In the genomic region with DNA sequence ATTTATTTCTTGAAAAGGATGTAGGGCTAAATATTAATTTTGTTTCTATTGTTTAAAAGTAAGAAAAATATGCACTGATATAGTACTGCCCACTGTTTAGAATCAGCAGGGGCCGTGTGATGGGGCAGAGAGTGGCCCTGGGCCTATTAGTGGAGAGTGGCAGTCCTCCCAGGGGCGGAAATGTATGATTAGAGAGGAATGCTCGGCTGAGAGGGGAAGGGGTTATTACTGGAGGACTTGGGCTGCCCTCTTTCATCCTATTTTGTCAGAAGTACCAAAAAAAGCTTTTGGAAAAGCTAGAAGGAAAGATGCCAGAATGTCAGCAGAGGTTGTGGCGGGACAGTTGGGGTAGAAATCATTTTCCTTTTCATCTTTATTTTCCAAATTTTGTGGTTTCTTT, we compare ENCODE assay signal across 18 mouse cellular contexts. TPM values are rescaled to one million over a fixed set of nuclear protein-coding genes. Genes with fewer than 3 reads are reported as not detected.
DNase-seq lines count a peak whose midpoint lies in the region; ATAC-seq and TF ChIP-seq lines count a peak whose summit lies in the region.
"Had no signal": no experiment of that assay in that cellular context is flagged by ENCODE, and none has a peak within 500 bp of the region (broad histone marks: within the 10 kb centered on the region; RNA-seq: fewer than 3 reads in every experiment).

No protein-coding gene starts in this region.

- no peaks in the 10 kb centered on the region for H3K27me3 ChIP-seq in forebrain, embryonic 13.5 days
- H3K27me3 ChIP-seq in forebrain, embryonic 12.5 days, result no peaks in the 10 kb centered on the region
- H3K27me3 ChIP-seq in hindbrain, embryonic 12.5 days, result no peaks in the 10 kb centered on the region
- H3K27me3 ChIP-seq in hindbrain, postnatal 0 days (ENCODE audit: insufficient read depth, low read length), result no peaks in the 10 kb centered on the region
- H3K27me3 ChIP-seq: hindbrain, embryonic 15.5 days; midbrain, embryonic 13.5 days; neural tube, embryonic 13.5 days had no signal

- intact Hi-C loops in left cerebral cortex, adult 2 months (cut with DNase I), result no loop called here

- no peaks in the 10 kb centered on the region for H3K36me3 ChIP-seq in forebrain, embryonic 13.5 days (ENCODE audit: poor library complexity, severe bottlenecking)
- no peaks in the 10 kb centered on the region for H3K36me3 ChIP-seq in forebrain, embryonic 12.5 days (replicated peaks)
- no peaks in the 10 kb centered on the region for H3K36me3 ChIP-seq in hindbrain, embryonic 12.5 days
- no peaks in the 10 kb centered on the region for H3K36me3 ChIP-seq in hindbrain, postnatal 0 days (ENCODE audit: insufficient read depth, low read length)
- H3K36me3 ChIP-seq: hindbrain, embryonic 15.5 days; midbrain, embryonic 13.5 days; neural tube, embryonic 13.5 days had no signal

- H3K27ac ChIP-seq in forebrain, embryonic 13.5 days, result no peak overlapping the region; the same call in 1 of the 2 replicates
- no peak overlapping the region for H3K27ac ChIP-seq in forebrain, embryonic 12.5 days
- peak overlapping the region; percentile 30; the same call in 1 of the 2 replicates for H3K27ac ChIP-seq in hindbrain, embryonic 12.5 days
- H3K27ac ChIP-seq in hindbrain, postnatal 0 days, result no peak overlapping the region
- no peak overlapping the region; the same call in 1 of the 2 replicates for H3K27ac ChIP-seq in left cerebral cortex, adult 2 months
- H3K27ac ChIP-seq: hindbrain, embryonic 15.5 days; midbrain, embryonic 13.5 days; neural tube, embryonic 13.5 days had no signal

- no peak overlapping the region for H3K4me3 ChIP-seq in forebrain, embryonic 13.5 days
- H3K4me3 ChIP-seq in forebrain, embryonic 12.5 days (replicated peaks), result no peak overlapping the region
- no peak overlapping the region for H3K4me3 ChIP-seq in hindbrain, embryonic 12.5 days
- no peak overlapping the region for H3K4me3 ChIP-seq in hindbrain, postnatal 0 days (ENCODE audit: low read length)
- H3K4me3 ChIP-seq in left cerebral cortex, adult 2 months, result no peak overlapping the region
- H3K4me3 ChIP-seq: hindbrain, embryonic 15.5 days; midbrain, embryonic 13.5 days; neural tube, embryonic 13.5 days had no signal

- H3K9ac ChIP-seq in forebrain, embryonic 13.5 days, result 0 out of 2 replicates have a peak overlapping the region, but pooled peaks have one; percentile 34
- no peak overlapping the region for H3K9ac ChIP-seq in forebrain, embryonic 12.5 days
- H3K9ac ChIP-seq in hindbrain, embryonic 12.5 days, result no peak overlapping the region
- no peak overlapping the region for H3K9ac ChIP-seq in hindbrain, postnatal 0 days (replicated peaks; ENCODE audit: low read length)
- H3K9ac ChIP-seq: hindbrain, embryonic 15.5 days; midbrain, embryonic 13.5 days; neural tube, embryonic 13.5 days had no signal

- no peak overlapping the region for H3K4me2 ChIP-seq in forebrain, embryonic 13.5 days
- no peak overlapping the region for H3K4me2 ChIP-seq in forebrain, embryonic 12.5 days
- H3K4me2 ChIP-seq in hindbrain, embryonic 12.5 days (replicated peaks), result no peak overlapping the region
- H3K4me2 ChIP-seq in hindbrain, postnatal 0 days (ENCODE audit: low read depth, low read length), result no peak overlapping the region
- H3K4me2 ChIP-seq: hindbrain, embryonic 15.5 days; midbrain, embryonic 13.5 days; neural tube, embryonic 13.5 days had no signal

- DNase-seq in hindbrain, postnatal 0 days (ENCODE audit: low spot score), result no peak
- DNase-seq in lung, postnatal 10 days, result peak; percentile 26
- no peak for DNase-seq in lung, postnatal 25 days (ENCODE audit: low spot score)
- DNase-seq in retina, postnatal 1 day, result peak; percentile 82
- DNase-seq in left cerebral cortex, adult 2 months (ENCODE audit: extremely low spot score in 1 of 2, low spot score in 2 of 2), result no peak
- DNase-seq: cerebellum, adult 9-10 months; lung, adult 18-20 months; thymus, postnatal 14 days had no signal

- no peak for ATAC-seq in forebrain, embryonic 13.5 days
- ATAC-seq in forebrain, embryonic 12.5 days (ENCODE audit: low FRiP score), result no peak
- no peak for ATAC-seq in hindbrain, embryonic 12.5 days (ENCODE audit: low FRiP score)
- no peak for ATAC-seq in hindbrain, postnatal 0 days
- ATAC-seq: midbrain, embryonic 13.5 days had no signal

- H3K4me1 ChIP-seq in forebrain, embryonic 13.5 days, result peaks cover 27% of the 10 kb centered on the region
- H3K4me1 ChIP-seq in forebrain, embryonic 12.5 days, result peaks cover 28% of the 10 kb centered on the region
- H3K4me1 ChIP-seq in hindbrain, embryonic 12.5 days, result peaks cover 16% of the 10 kb centered on the region; the same call in 1 of the 2 replicates
- no peaks in the 10 kb centered on the region for H3K4me1 ChIP-seq in hindbrain, postnatal 0 days (ENCODE audit: insufficient read depth, low read length)

- WGBS in forebrain, embryonic 13.5 days, result 25% methylated on average over 4 of the region's 4 CpGs
- 19% methylated on average over 4 of the region's 4 CpGs for WGBS in forebrain, embryonic 12.5 days
- 44% methylated on average over 4 of the region's 4 CpGs for WGBS in hindbrain, embryonic 12.5 days
- WGBS in hindbrain, postnatal 0 days, result 45% methylated on average over 4 of the region's 4 CpGs

- H3K9me3 ChIP-seq in forebrain, embryonic 13.5 days (replicated peaks), result no peaks in the 10 kb centered on the region
- no peaks in the 10 kb centered on the region for H3K9me3 ChIP-seq in forebrain, embryonic 12.5 days
- H3K9me3 ChIP-seq in hindbrain, embryonic 12.5 days (replicated peaks), result no peaks in the 10 kb centered on the region
- H3K9me3 ChIP-seq in hindbrain, postnatal 0 days (ENCODE audit: low read length), result no peaks in the 10 kb centered on the region
- H3K9me3 ChIP-seq: hindbrain, embryonic 15.5 days; midbrain, embryonic 13.5 days; neural tube, embryonic 13.5 days had no signal

- no peak for TF ChIP-seq CTCF in hindbrain, postnatal 0 days (IDR thresholded peaks at IDR 0.05; ENCODE audit: low read depth)
- no peak for TF ChIP-seq CTCF in left cerebral cortex, adult 2 months (IDR thresholded peaks at IDR 0.05)

RNA-seq across cellular contexts. Expression of gene Reck, which starts 8.9 kb away (rescaled TPM):
- polyA plus RNA-seq in forebrain, embryonic 13.5 days (2015; fragmentation: Nextera tagmentation; extraction: Ambion mirVana), result 4.4 and 4.8 TPM in 2 replicates
- polyA plus RNA-seq in forebrain, embryonic 12.5 days (2016; fragmentation: Nextera tagmentation; extraction: Ambion mirVana), result 8.9 and 11.3 TPM in 2 replicates
- 20.1 and 21.9 TPM in 2 replicates for polyA plus RNA-seq in hindbrain, embryonic 12.5 days (2016; fragmentation: Nextera tagmentation; extraction: Ambion mirVana)
- total RNA-seq in hindbrain, postnatal 0 days (2014; rRNA removed), result 4.0 and 6.1 TPM in 2 replicates
- 3.4 and 4.0 TPM in 2 replicates for polyA plus RNA-seq in hindbrain, postnatal 0 days (2015; fragmentation: Nextera tagmentation; extraction: Ambion mirVana)
- total RNA-seq in left cerebral cortex, adult 2 months (2021), result 1 to 10 TPM; 7.6 to 8.6 TPM

RNA-seq across cellular contexts. Expression of gene Olfr155, which starts 32.8 kb away (rescaled TPM):
- polyA plus RNA-seq in forebrain, embryonic 13.5 days (2015; fragmentation: Nextera tagmentation; extraction: Ambion mirVana), result not detected in 2 replicates
- not detected in 2 replicates for polyA plus RNA-seq in forebrain, embryonic 12.5 days (2016; fragmentation: Nextera tagmentation; extraction: Ambion mirVana)
- not detected in 2 replicates for polyA plus RNA-seq in hindbrain, embryonic 12.5 days (2016; fragmentation: Nextera tagmentation; extraction: Ambion mirVana)
- total RNA-seq in hindbrain, postnatal 0 days (2014; rRNA removed), result not detected in 2 replicates
- not detected in 2 replicates for polyA plus RNA-seq in hindbrain, postnatal 0 days (2015; fragmentation: Nextera tagmentation; extraction: Ambion mirVana)
- not detected for total RNA-seq in left cerebral cortex, adult 2 months (2021)
- total RNA-seq: ES-E14; gastrocnemius, adult 18-20 months; layer of hippocampus, adult 18-20 months; left cerebral cortex, postnatal 36 days had no signal
- polyA plus RNA-seq: hindbrain, embryonic 15.5 days; midbrain, embryonic 13.5 days; neural tube, embryonic 13.5 days had no signal

RNA-seq across cellular contexts. Expression of gene Olfr157, which starts 44.2 kb away (rescaled TPM):
- polyA plus RNA-seq in forebrain, embryonic 13.5 days (2015; fragmentation: Nextera tagmentation; extraction: Ambion mirVana), result not detected in 2 replicates
- not detected in 2 replicates for polyA plus RNA-seq in forebrain, embryonic 12.5 days (2016; fragmentation: Nextera tagmentation; extraction: Ambion mirVana)
- polyA plus RNA-seq in hindbrain, embryonic 12.5 days (2016; fragmentation: Nextera tagmentation; extraction: Ambion mirVana), result not detected in 2 replicates
- not detected in 2 replicates for total RNA-seq in hindbrain, postnatal 0 days (2014; rRNA removed)
- not detected in 2 replicates for polyA plus RNA-seq in hindbrain, postnatal 0 days (2015; fragmentation: Nextera tagmentation; extraction: Ambion mirVana)
- total RNA-seq in left cerebral cortex, adult 2 months (2021), result not detected
- total RNA-seq: gastrocnemius, adult 18-20 months; layer of hippocampus, adult 18-20 months; left cerebral cortex, postnatal 36 days had no signal
- polyA plus RNA-seq: hindbrain, embryonic 15.5 days; midbrain, embryonic 13.5 days; neural tube, embryonic 13.5 days had no signal

Comparison
In these comparisons a context has a peak if more than half of its experiments do, and no peak if none do; other contexts are left out.
1. DNase-seq: peak in lung, postnatal 10 days (single experiment) and retina, postnatal 1 day (single experiment); none in hindbrain, postnatal 0 days (single experiment), lung, postnatal 25 days (single experiment) and left cerebral cortex, adult 2 months (0 of 2).